Comparison of ENCODE assay signal across 8 mouse cellular contexts in genomic region chr5:115977757-115978156, GRCm38 (mm10). TPM values are rescaled to one million over a fixed set of nuclear protein-coding genes. Genes with fewer than 3 reads are reported as not detected.
DNase-seq lines count a peak whose midpoint lies in the region; ATAC-seq lines count a peak whose summit lies in the region.

No protein-coding gene starts in this region.

- H3K9me3 ChIP-seq in embryonic facial prominence, embryonic 12.5 days = no peaks in the 10 kb centered on the region
- no peaks in the 10 kb centered on the region for H3K9me3 ChIP-seq in intestine, embryonic 14.5 days (ENCODE audit: control insufficient read depth, low read length)
- H3K9me3 ChIP-seq in lung, embryonic 15.5 days = no peaks in the 10 kb centered on the region

- 62% methylated on average over 10 of the region's 10 CpGs for WGBS in embryonic facial prominence, embryonic 12.5 days
- 59% methylated on average over 10 of the region's 10 CpGs for WGBS in intestine, embryonic 14.5 days
- WGBS in lung, embryonic 15.5 days = 49% methylated on average over 10 of the region's 10 CpGs

- H3K4me1 ChIP-seq in embryonic facial prominence, embryonic 12.5 days = peaks cover 6% of the 10 kb centered on the region
- H3K4me1 ChIP-seq in intestine, embryonic 14.5 days (replicated peaks; ENCODE audit: control insufficient read depth, insufficient read depth, low read length) = 0 out of 2 replicates have a peak, but pooled peaks cover 6% of the 10 kb centered on the region
- peaks cover 7% of the 10 kb centered on the region for H3K4me1 ChIP-seq in lung, embryonic 15.5 days

- H3K4me2 ChIP-seq in embryonic facial prominence, embryonic 12.5 days (replicated peaks) = no peak overlapping the region
- H3K4me2 ChIP-seq in intestine, embryonic 14.5 days (ENCODE audit: low read length) = no peak overlapping the region
- peak overlapping the region; percentile 16 for H3K4me2 ChIP-seq in lung, embryonic 15.5 days

- DNase-seq in adrenal gland, adult (ENCODE audit: inconsistent age in 2 of 2, low spot score in 1 of 2) = peak; percentile 49 to 71
- no peak for DNase-seq in adrenal gland, postnatal 25 days
- DNase-seq in intestine, embryonic 14.5 days (ENCODE audit: low spot score) = no peak
- DNase-seq in right cerebral cortex, postnatal 25 days = no peak
- DNase-seq in adipocyte (ENCODE audit: low spot score) = no peak

- no peaks in the 10 kb centered on the region for H3K27me3 ChIP-seq in embryonic facial prominence, embryonic 12.5 days
- H3K27me3 ChIP-seq in intestine, embryonic 14.5 days (replicated peaks; ENCODE audit: control insufficient read depth, insufficient read depth, low read length) = no peaks in the 10 kb centered on the region
- no peaks in the 10 kb centered on the region for H3K27me3 ChIP-seq in lung, embryonic 15.5 days

- H3K9ac ChIP-seq in embryonic facial prominence, embryonic 12.5 days = no peak overlapping the region
- no peak overlapping the region for H3K9ac ChIP-seq in intestine, embryonic 14.5 days (ENCODE audit: low read length)
- H3K9ac ChIP-seq in lung, embryonic 15.5 days = no peak overlapping the region

- 0 out of 2 replicates have a peak overlapping the region, but pooled peaks have one; percentile 3 for H3K27ac ChIP-seq in embryonic facial prominence, embryonic 12.5 days
- peak overlapping the region; percentile 48; the same call in 1 of the 2 replicates for H3K27ac ChIP-seq in intestine, embryonic 14.5 days (ENCODE audit: low read depth)
- H3K27ac ChIP-seq in lung, embryonic 15.5 days = peak overlapping the region; percentile 72

- no peak for ATAC-seq in embryonic facial prominence, embryonic 12.5 days (ENCODE audit: insufficient number of reproducible peaks, insufficient read depth, low FRiP score, low TSS enrichment)
- no peak for ATAC-seq in intestine, embryonic 14.5 days (replicated peaks; ENCODE audit: low FRiP score, low TSS enrichment, low read depth)
- peak; percentile 48; the same call in 1 of the 2 replicates for ATAC-seq in lung, embryonic 15.5 days (ENCODE audit: borderline replicate concordance, extremely low read depth, low FRiP score, low TSS enrichment)
- no peak for ATAC-seq in CD4-positive, CD25-positive, alpha-beta regulatory T cell, adult 4 months

- no peak overlapping the region for H3K4me3 ChIP-seq in embryonic facial prominence, embryonic 12.5 days
- no peak overlapping the region for H3K4me3 ChIP-seq in intestine, embryonic 14.5 days (ENCODE audit: low read depth, low read length)
- H3K4me3 ChIP-seq in lung, embryonic 15.5 days = no peak overlapping the region

- peaks cover 33% of the 10 kb centered on the region for H3K36me3 ChIP-seq in embryonic facial prominence, embryonic 12.5 days
- peaks cover 19% of the 10 kb centered on the region for H3K36me3 ChIP-seq in intestine, embryonic 14.5 days (ENCODE audit: control insufficient read depth, insufficient read depth, low read length)
- peaks cover 26% of the 10 kb centered on the region for H3K36me3 ChIP-seq in lung, embryonic 15.5 days

RNA-seq across cellular contexts. Expression of gene Prkab1, which starts 46.6 kb away (rescaled TPM):
- 84.9 and 101 TPM in 2 replicates for total RNA-seq in adrenal gland, postnatal 25 days (2021)
- polyA plus RNA-seq in embryonic facial prominence, embryonic 12.5 days (2016; fragmentation: Nextera tagmentation; extraction: Ambion mirVana) = 73.2 and 73.7 TPM in 2 replicates
- 52.7 and 60.6 TPM in 2 replicates for polyA plus RNA-seq in intestine, embryonic 14.5 days (2014; fragmentation: Nextera tagmentation; extraction: Ambion mirVana)
- 66.8 and 74.3 TPM in 2 replicates for polyA plus RNA-seq in lung, embryonic 15.5 days (2015; fragmentation: Nextera tagmentation; extraction: Ambion mirVana)
- 10 to 100 TPM; 40.1 to 55.1 TPM for polyA plus RNA-seq in CD4-positive, CD25-positive, alpha-beta regulatory T cell, adult 4 months (2017; shearing (Covaris generic))

Comparison
In these comparisons a context has a peak if more than half of its experiments do, and no peak if none do; other contexts are left out.
1. DNase-seq: peak in adrenal gland, adult (2 of 2); none in adrenal gland, postnatal 25 days (single experiment), intestine, embryonic 14.5 days (single experiment), right cerebral cortex, postnatal 25 days (single experiment) and adipocyte (single experiment).
2. H3K27ac ChIP-seq: peak in every context shown above with its lines; median percentile 72 in lung, embryonic 15.5 days; 48 in intestine, embryonic 14.5 days; 3 in embryonic facial prominence, embryonic 12.5 days.